Mouse (Mus musculus) hematopoietic stem cell, adult 5-6 weeks (primary cell): ENCODE results near the gene Has1. TPM values are rescaled to one million over a fixed set of nuclear protein-coding genes. Genes with fewer than 3 reads are reported as not detected.

Source experiments
- ATAC-seq, 2 experiments: fragments of 125-278 bp in 1 of 2; replicated peaks in 1 of 2; 2 replicates each; pipeline ENCODE4 v1.8.0; 2016 to 2017; ENCODE audit warnings: inconsistent platforms in 2 of 2, mild to moderate bottlenecking in 2 of 2, moderate number of reproducible peaks in 2 of 2, low read depth in 1 of 2, moderate TSS enrichment in 1 of 2; ENCODE audit not compliant: low FRiP score in 2 of 2, poor library complexity in 2 of 2, severe bottlenecking in 2 of 2, insufficient read depth in 1 of 2, low TSS enrichment in 1 of 2
- total RNA-seq: library from RNA; stranded (forward); fragments of 172-1452, 232-1000 nt; gene quantifications from 2 replicates; pipeline ENCODE4 v1.2.3, GENCODE M21; 2017

The Has1 gene
- not detected in 2 replicates for total RNA-seq

DNA sequence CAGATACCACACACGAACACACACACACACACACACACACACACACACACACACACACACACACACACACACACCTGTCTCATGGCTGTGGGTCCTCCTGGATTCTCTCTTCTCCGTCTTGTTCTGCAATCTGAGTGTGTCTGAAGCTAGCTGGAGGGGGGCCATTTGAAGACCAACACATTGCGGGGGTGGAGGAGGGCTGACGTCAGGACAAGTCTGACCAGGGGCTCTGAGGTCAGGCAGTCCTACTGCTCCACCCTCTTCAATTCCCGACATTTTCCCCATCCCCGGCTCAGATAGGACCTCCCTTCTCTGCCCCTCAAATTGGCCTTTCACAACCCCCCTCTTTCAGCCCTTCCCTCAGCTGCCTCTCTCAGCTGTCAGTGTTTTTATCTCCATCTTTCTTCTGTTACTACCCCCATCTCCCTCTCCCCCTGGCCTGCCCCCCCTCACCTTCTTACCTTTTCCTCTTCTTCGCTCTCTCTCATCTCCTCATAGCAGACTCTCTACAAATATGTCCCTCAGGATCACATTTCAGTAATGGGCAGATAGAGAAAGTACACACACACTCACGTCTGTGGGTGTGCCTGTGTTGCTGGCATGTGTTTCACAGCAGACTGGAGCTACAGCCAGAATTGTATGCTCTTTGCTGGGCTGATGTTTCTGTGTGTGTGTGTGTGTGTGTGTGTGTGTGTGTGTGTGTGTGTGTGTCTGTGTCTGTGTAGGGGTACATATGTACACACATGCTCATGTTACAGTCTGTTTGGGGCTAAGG lies at the start of gene Has1:
Gene Has1 (minus strand): TSS at position 142 of the 775 bp plus-strand sequence.
- ATAC-seq: no peak

GRCm38 (mm10) chr17:17900768-17901167 lies 45.8 kb upstream of the Has1 start:
- ATAC-seq: peak; percentile 77 to 81

GRCm38 (mm10) chr17:17899268-17899667 lies 44.3 kb upstream of the Has1 start:
- ATAC-seq: peak in 1 of 2 experiments; percentile 57; a peak in 1 of 4 replicates

DNA sequence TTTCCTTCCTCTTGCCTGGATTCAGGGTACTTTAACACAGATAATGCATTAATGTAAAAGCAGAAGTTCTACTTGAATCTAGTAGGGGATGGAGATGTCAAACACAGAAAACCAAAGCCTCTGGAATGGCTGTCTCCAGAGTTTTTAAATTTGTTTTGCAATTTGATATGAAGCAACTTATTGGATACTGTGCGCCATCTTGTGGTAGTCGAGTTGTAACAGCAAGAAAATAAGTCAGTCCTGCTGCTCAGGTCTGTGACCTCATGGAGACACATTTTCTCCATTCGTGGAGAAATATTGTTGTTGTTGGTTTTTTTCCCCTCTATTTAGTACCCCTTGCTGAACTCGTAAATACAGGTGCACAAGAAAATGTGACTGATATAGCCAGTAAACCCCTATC lies 41.0 kb upstream of the Has1 start:
- peak; percentile 65 to 73 for ATAC-seq

GRCm38 (mm10) chr17:17889732-17890425 lies 34.9 kb upstream of the Has1 start:
- ATAC-seq: peak in 1 of 2 experiments; percentile 36; a peak in 1 of 4 replicates

GRCm38 (mm10) chr17:17887774-17888248 lies 32.8 kb upstream of the Has1 start, which contains the start of the genes Fpr2 and Fpr3:
Gene Fpr2, plus strand, starts transcription at chr17:17887824.
Gene Fpr3, plus strand, starts transcription at chr17:17887852.
- ATAC-seq: peak; percentile 28 to 33; a peak in 2 of 4 replicates

DNA sequence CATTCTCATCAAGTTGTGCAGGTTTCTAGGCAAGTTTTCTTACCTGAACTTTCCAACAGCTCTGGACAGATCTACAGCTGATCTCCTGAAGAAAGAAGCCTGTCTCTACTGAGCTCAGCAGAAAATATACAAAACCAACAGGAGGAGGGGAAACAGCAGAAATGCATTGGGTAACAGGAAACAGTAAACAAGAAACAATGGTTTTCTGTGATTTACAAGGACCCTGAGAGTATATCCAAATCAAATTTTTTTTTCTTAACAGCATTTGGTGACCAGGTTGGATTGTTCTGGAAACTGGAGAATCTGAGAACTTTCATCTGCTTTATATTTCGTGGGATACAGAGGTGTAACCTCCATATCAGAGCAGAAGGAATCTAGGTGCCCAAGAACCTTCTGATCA lies 28.8 kb upstream of the Has1 start, which contains the start of gene Fpr1:
Gene Fpr1 (minus strand): TSS at position 101 of the 400 bp plus-strand sequence.
- ATAC-seq: no peak

DNA sequence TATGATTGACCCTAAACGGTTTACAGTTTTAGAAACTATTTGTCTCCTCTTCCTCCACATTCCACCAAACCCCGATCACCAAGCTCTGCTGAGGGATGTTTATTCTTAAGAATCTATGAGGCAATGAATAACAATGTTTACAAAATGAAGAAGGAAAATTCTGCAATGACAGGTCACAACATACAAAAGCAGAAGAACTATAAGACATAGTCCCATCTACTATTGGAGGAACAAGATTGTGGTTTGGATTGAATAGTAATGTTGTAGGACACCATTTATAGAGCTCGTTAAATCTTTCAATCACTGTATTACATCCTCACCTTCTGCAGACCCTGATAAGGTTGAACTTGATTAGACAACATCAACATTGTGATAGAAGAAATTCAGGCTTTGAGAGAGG lies 27.7 kb upstream of the Has1 start:
- ATAC-seq: peak in 1 of 2 experiments; percentile 28; a peak in 1 of 4 replicates

- no peak for ATAC-seq
Observed at GRCm38 (mm10) chr17:17879347-17879746, 24.3 kb upstream of the Has1 start.

- ATAC-seq: peak; percentile 51 to 71; a peak in 3 of 4 replicates
Observed at GRCm38 (mm10) chr17:17871697-17872096, 16.7 kb upstream of the Has1 start.

- peak; percentile 66 to 72; a peak in 3 of 4 replicates for ATAC-seq
Observed at GRCm38 (mm10) chr17:17870892-17871550, 16.0 kb upstream of the Has1 start.

DNA sequence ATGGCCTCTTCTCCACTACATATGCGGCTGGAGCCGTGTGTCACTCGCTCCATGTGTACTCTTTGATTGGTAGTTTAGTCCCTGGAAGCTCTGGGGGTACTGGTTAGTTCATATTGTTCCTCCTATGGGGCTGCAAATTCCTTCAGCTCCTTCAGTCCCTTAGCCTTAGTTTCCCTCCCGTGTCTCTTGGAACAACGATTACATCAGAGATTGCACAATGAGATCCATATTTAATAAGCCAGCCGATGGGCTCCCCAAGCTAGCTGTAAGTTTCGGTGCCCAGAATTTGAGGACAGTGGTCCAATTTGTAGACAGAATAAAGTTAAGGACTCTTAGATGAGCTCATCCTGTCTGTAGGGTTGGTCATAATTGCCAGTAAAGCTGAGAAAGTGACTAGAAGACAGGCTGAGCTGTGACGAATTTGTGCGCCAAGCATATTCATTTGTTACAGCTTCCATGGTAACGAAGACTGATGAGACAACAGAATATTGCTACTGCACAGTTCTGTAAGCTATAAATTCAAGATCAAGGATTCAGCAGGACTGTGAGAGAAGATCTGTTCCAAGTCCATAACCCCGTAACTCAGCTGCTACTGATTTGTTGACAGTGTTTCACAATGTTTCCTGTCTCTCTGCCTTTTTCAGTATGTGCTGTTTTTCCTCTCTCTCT lies 11.9 kb upstream of the Has1 start:
- ATAC-seq: no peak

DNA sequence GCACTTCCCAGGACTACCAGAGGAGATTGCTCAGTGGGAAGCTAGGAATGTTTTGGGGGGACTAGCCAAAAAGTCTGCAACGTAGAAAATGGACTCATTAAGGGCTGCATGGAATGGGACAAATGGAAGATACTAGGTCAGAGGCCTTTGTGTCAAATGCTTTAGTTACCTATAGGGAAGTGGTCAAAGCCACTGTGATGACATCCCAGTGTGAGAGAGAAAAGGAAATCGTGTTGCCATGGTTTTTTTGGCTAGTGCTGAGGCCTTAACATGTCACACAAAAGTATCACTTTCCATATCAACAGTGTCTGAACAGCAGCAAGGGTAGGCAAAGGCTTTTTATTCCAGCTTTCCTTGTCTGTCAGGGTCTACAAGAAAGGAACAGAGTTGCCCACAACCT lies 10.2 kb upstream of the Has1 start:
- peak; percentile 83 to 87 for ATAC-seq

DNA sequence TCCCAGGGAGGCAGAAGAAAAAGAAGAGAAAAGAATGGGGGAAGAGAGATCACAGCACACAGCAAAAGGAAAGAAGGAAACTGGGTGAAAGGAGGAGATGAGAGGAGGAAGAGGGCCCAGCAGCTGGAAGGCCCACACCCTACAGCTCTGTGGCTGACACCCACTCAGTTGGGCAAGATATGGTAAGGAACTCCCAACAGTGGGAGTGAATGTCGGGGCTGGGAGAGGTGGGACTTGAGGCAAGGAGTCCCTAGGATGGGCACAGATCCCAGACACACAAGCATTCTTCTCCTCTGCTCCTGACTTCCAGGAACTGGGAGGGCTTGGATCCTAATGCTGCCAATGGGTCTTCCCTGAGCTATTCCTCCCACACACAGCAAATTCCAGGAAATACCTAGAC lies 7.4 kb upstream of the Has1 start:
- ATAC-seq: no peak

DNA sequence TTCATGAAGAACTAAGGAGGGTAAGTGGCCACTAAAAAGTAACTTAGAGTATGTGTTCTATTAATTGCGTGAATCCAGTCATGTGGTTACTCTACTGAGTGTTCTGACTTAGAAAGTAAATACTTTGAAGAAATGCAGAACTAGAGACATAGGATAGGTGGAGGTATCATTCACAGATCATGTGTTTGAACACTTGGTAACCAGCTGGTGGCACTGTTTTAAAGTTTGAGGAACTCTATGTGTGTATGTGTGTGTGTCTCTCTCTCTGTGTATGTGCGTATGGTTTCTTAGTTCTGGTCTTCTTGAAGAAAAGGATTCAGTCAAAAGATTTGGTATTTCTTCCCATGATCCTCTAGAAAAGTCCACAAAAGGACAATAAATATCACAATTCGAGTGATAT lies 5.1 kb upstream of the Has1 start:
- ATAC-seq: peak; percentile 87 to 89

GRCm38 (mm10) chr17:17857446-17857845 lies 2.4 kb upstream of the Has1 start:
- ATAC-seq: no peak

GRCm38 (mm10) chr17:17856612-17857011 lies 1.6 kb upstream of the Has1 start:
- ATAC-seq: no peak
